Mouse (Mus musculus): Measurements from ENCODE around the gene Gm10197. TPM values are rescaled to one million over a fixed set of nuclear protein-coding genes. Genes with fewer than 3 reads are reported as not detected.
A peak's percentile ranks its signal among the peaks of the same experiment; 100 is the strongest.

The Gm10197 gene
- total and polyA plus RNA-seq, 2 experiments from 2014 or later, result not detected

DNA sequence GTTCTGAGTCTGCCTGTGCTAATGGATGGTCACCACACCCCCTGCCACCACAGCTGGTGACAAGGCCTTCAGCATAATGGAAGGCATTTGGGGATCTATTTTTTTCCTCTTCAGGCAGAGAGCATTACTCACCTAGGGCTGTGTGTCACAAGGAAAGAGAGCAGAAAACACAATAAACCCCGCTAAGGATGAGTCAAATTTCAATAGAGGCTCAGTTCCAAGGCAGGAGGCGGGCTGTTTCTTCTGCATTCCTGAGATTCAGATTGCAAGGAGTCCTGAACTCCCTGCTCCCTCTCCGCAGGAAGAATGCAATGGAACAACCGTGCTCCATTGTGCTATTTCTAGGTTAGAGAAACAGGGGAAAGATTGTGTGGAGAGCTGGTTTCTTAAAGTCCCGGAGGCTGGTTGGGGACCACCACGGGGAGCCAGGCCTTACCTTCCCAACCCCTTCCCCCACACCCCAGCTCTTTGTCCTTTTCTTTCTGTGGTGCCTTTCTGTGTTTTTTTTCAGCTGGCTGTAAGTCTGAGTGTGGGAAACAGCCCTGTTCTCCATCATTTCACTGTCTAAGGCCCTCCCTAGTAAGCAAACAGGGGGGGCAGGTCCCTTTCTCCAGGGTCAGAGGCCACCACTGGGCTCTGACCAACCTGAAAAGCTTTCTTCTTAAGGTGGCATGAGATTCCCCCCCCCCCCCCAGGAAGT lies 40.7 kb upstream of the Gm10197 start:
- no peak overlapping the region for H3K4me3 ChIP-seq (ENCODE audit: low read depth, low read length)
- no peak overlapping the region for H3K27ac ChIP-seq (ENCODE audit: low read depth, low read length)
- H3K4me1 ChIP-seq (ENCODE audit: insufficient read depth, low read length), result no peaks in the 10 kb centered on the region; the same call in 1 of the 2 replicates
- no peak for TF ChIP-seq CTCF (IDR thresholded peaks at IDR 0.05)
- no peak overlapping the region for H3K9ac ChIP-seq (replicated peaks; ENCODE audit: low read length, poor library complexity, severe bottlenecking)
- no peak overlapping the region for H3K4me2 ChIP-seq (ENCODE audit: low read depth, low read length, poor library complexity, severe bottlenecking)
- H3K36me3 ChIP-seq (ENCODE audit: insufficient read depth, low read length), result no peaks in the 10 kb centered on the region
- DNase-seq (ENCODE audit: low spot score) (no peak), ATAC-seq (ENCODE audit: low FRiP score) (no peak)
- 14% methylated on average over 6 of the region's 6 CpGs for WGBS
- no peaks in the 10 kb centered on the region for H3K27me3 ChIP-seq (ENCODE audit: insufficient read depth, low read length)
- no peaks in the 10 kb centered on the region for H3K9me3 ChIP-seq (ENCODE audit: low read length)

DNA sequence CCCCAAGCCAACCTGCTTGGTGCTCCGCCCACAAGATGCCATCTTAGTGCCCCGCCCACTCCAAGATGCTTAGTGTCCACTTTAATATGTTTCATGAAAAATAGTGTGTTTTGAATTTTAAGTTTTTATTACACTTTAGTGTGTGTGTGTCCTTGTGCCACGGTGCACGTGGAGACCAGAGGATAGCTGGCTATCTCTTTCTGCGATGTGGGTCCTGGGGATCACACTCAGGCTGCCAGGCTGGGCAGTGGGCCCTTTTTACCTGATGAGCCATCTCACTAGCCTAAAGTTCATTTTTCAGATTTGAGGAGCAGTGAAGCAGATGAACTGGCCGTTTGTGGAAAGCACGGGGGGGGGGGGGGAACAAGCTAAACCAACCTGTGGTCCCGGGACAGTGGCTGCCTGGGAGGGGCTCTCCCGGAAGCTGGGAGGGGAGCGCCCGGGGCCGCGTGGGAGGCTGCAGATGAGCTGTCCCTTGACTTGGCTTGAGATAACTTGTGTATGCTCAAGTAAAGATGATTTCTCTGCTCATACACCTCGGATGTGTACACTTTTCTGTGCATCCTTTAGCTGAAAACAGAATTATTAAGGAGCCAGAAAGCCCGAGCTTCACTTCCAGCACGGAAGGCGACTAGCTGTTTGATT lies 38.2 kb upstream of the Gm10197 start:
- no peak for TF ChIP-seq CTCF (IDR thresholded peaks at IDR 0.05)
- no peaks in the 10 kb centered on the region; the same call in 1 of the 2 replicates for H3K4me1 ChIP-seq (ENCODE audit: insufficient read depth, low read length)
- no peak overlapping the region for H3K27ac ChIP-seq (ENCODE audit: low read depth, low read length)
- no peak overlapping the region for H3K9ac ChIP-seq (replicated peaks; ENCODE audit: low read length, poor library complexity, severe bottlenecking)
- no peaks in the 10 kb centered on the region for H3K9me3 ChIP-seq (ENCODE audit: low read length)
- 72% methylated on average over 17 of the region's 17 CpGs for WGBS
- DNase-seq (ENCODE audit: low spot score), result no peak
- H3K27me3 ChIP-seq (ENCODE audit: insufficient read depth, low read length), result no peaks in the 10 kb centered on the region
- no peak overlapping the region for H3K4me2 ChIP-seq (ENCODE audit: low read depth, low read length, poor library complexity, severe bottlenecking)
- no peak overlapping the region for H3K4me3 ChIP-seq (ENCODE audit: low read depth, low read length)
- H3K36me3 ChIP-seq (ENCODE audit: insufficient read depth, low read length), result no peaks in the 10 kb centered on the region
- ATAC-seq (ENCODE audit: low FRiP score), result no peak

DNA sequence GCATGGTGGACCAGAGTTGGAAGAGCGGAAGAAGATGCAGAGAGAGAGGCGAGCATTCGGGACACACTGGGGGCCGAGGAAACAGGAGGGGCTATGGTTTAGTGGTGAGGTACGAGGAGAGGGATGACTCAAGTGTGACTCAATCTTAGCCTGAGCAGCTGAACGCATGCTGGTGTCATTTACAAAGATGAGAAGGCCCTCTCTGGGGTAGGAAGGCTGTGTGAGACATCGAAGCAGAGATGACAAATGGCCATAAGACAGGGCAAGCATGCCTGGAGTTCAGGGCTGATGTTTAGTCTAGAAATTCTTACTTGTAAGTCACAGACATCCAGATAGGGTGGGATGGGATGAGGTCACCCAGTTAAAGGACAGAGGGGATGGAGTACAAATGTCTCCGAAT lies 36.8 kb upstream of the Gm10197 start:
- Histone ChIP-seq H3K27me3 (ENCODE audit: insufficient read depth, low read length) (no peaks in the 10 kb centered on the region), H3K9ac (replicated peaks; ENCODE audit: low read length, poor library complexity, severe bottlenecking) (no peak overlapping the region), H3K9me3 (ENCODE audit: low read length) (no peaks in the 10 kb centered on the region), H3K27ac (ENCODE audit: low read depth, low read length) (no peak overlapping the region), H3K4me2 (ENCODE audit: low read depth, low read length, poor library complexity, severe bottlenecking) (no peak overlapping the region), H3K4me3 (ENCODE audit: low read depth, low read length) (no peak overlapping the region), H3K4me1 (ENCODE audit: insufficient read depth, low read length) (no peaks in the 10 kb centered on the region; the same call in 1 of the 2 replicates), H3K36me3 (ENCODE audit: insufficient read depth, low read length) (no peaks in the 10 kb centered on the region)
- no peak for DNase-seq (ENCODE audit: low spot score)
- WGBS, result 90% methylated on average over 8 of the region's 8 CpGs
- TF ChIP-seq CTCF (IDR thresholded peaks at IDR 0.05), result no peak
- ATAC-seq (ENCODE audit: low FRiP score), result no peak

DNA sequence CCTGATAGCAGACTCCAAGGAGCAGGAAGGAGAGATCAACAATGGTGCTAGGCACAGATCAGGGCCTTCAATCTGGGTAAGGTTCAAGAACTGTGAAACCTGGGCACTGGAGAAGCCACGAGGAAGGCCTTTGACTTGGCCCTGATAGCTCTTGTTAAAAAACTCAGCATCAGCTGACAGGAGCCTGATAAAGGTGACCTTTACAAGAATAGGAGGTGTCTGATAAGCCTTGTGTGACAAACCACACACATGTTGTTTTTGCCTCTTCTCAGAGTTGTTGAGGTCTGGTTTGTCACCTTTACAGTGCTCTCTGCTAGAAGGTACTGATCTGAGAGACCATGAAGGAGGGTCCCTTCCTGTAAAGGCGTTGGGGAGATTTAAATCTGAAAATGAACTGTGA lies 35.8 kb upstream of the Gm10197 start:
- Histone ChIP-seq H3K27me3 (ENCODE audit: insufficient read depth, low read length) (no peaks in the 10 kb centered on the region), H3K9ac (replicated peaks; ENCODE audit: low read length, poor library complexity, severe bottlenecking) (no peak overlapping the region), H3K9me3 (ENCODE audit: low read length) (no peaks in the 10 kb centered on the region), H3K4me2 (ENCODE audit: low read depth, low read length, poor library complexity, severe bottlenecking) (no peak overlapping the region), H3K4me1 (ENCODE audit: insufficient read depth, low read length) (no peaks in the 10 kb centered on the region; the same call in 1 of the 2 replicates), H3K4me3 (ENCODE audit: low read depth, low read length) (no peak overlapping the region), H3K27ac (ENCODE audit: low read depth, low read length) (no peak overlapping the region), H3K36me3 (ENCODE audit: insufficient read depth, low read length) (no peaks in the 10 kb centered on the region)
- ATAC-seq (ENCODE audit: low FRiP score), result no peak
- no peak for TF ChIP-seq CTCF (IDR thresholded peaks at IDR 0.05)
- whole genome bisulfite sequencing, result 77% methylated on average over 2 of the region's 2 CpGs
- no peak for DNase-seq (ENCODE audit: low spot score)

DNA sequence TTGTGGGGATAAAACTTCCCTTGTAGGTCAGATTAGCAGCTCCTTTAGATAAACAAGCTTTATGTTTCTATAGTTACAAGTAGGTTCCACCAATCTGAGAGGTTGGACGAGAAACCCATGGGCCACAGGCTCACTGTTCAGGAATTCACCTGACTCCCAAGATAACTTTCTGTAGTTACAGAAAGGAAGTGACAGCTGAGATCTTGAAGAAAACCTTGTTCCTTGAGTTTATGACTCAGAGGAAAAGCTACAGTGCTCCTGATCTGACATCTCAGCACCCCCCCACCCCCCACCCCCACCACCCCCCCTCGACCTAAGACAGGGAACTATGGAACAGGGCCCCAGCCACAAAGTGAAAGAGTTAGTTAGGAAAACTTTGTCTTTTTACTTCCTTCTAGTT lies 34.2 kb upstream of the Gm10197 start:
- DNase-seq (ENCODE audit: low spot score) (no peak), ATAC-seq (ENCODE audit: low FRiP score) (no peak)
- no peak overlapping the region for H3K4me3 ChIP-seq (ENCODE audit: low read depth, low read length)
- no peak for TF ChIP-seq CTCF (IDR thresholded peaks at IDR 0.05)
- no peak overlapping the region for H3K4me2 ChIP-seq (ENCODE audit: low read depth, low read length, poor library complexity, severe bottlenecking)
- no peaks in the 10 kb centered on the region for H3K9me3 ChIP-seq (ENCODE audit: low read length)
- 69% methylated on average over 2 of the region's 2 CpGs for WGBS
- H3K27ac ChIP-seq (ENCODE audit: low read depth, low read length), result no peak overlapping the region
- no peaks in the 10 kb centered on the region for H3K36me3 ChIP-seq (ENCODE audit: insufficient read depth, low read length)
- H3K4me1 ChIP-seq (ENCODE audit: insufficient read depth, low read length), result no peaks in the 10 kb centered on the region
- no peak overlapping the region for H3K9ac ChIP-seq (replicated peaks; ENCODE audit: low read length, poor library complexity, severe bottlenecking)
- no peaks in the 10 kb centered on the region for H3K27me3 ChIP-seq (ENCODE audit: insufficient read depth, low read length)

DNA sequence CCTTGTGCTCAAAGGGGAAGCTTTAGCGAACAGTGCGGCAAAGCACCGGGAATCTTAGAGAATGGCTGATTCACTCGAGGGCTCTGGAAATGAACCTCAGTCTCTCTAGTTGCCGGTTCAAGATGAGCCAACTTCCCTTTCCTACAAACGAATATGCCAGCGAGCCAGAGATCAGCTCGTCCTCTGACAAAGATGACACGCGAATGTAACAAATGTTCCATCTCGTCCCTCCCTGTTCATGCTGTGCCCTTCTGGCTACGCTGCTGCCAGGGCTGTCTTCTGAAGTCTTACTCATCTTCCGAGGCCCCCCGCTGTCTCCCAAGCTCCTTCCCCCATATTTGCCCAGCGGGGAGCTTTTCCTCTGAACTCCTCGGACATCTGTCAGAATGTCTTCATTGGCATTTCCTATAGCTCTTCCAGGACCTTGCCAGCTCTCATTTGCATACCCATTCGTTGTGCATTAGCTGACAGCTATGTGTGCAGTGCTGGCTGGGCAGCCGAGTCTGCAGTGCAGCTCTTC lies 33.3 kb upstream of the Gm10197 start:
- Histone ChIP-seq H3K4me2 (ENCODE audit: low read depth, low read length, poor library complexity, severe bottlenecking) (no peak overlapping the region), H3K9ac (replicated peaks; ENCODE audit: low read length, poor library complexity, severe bottlenecking) (no peak overlapping the region), H3K9me3 (ENCODE audit: low read length) (no peaks in the 10 kb centered on the region), H3K4me1 (ENCODE audit: insufficient read depth, low read length) (no peaks in the 10 kb centered on the region), H3K4me3 (ENCODE audit: low read depth, low read length) (no peak overlapping the region), H3K36me3 (ENCODE audit: insufficient read depth, low read length) (no peaks in the 10 kb centered on the region), H3K27ac (ENCODE audit: low read depth, low read length) (no peak overlapping the region), H3K27me3 (ENCODE audit: insufficient read depth, low read length) (no peaks in the 10 kb centered on the region)
- TF ChIP-seq CTCF (IDR thresholded peaks at IDR 0.05), result no peak
- 58% methylated on average over 18 of the region's 18 CpGs for WGBS
- DNase-seq (ENCODE audit: low spot score) (peak; percentile 90), ATAC-seq (ENCODE audit: low FRiP score) (peak; percentile 49; the same call in 1 of the 2 replicates)
